18 mouse cellular contexts compared by ENCODE assay signal in genomic region chr5:142406401-142406800, GRCm38 (mm10). TPM values are rescaled to one million over a fixed set of nuclear protein-coding genes. Genes with fewer than 3 reads are reported as not detected.
DNase-seq lines count a peak whose midpoint lies in the region; ATAC-seq lines count a peak whose summit lies in the region.
"Had no signal": no experiment of that assay in that cellular context is flagged by ENCODE, and none has a peak within 500 bp of the region (broad histone marks: within the 10 kb centered on the region; RNA-seq: fewer than 3 reads in every experiment).

No protein-coding gene starts in this region.

- 69% methylated on average over 7 of the region's 7 CpGs for WGBS in kidney, embryonic 14.5 days
- 85% methylated on average over 7 of the region's 7 CpGs for WGBS in midbrain, embryonic 13.5 days
- WGBS in midbrain, embryonic 16.5 days = 90% methylated on average over 7 of the region's 7 CpGs

- no peak overlapping the region for H3K4me2 ChIP-seq in kidney, embryonic 14.5 days (replicated peaks; ENCODE audit: low read depth, low read length)
- H3K4me2 ChIP-seq in midbrain, embryonic 13.5 days (replicated peaks) = no peak overlapping the region
- no peak overlapping the region for H3K4me2 ChIP-seq in midbrain, embryonic 16.5 days (ENCODE audit: low read length)
- H3K4me2 ChIP-seq: forebrain, embryonic 13.5 days; heart, embryonic 12.5 days; hindbrain, embryonic 15.5 days had no signal

- peak; percentile 42 for DNase-seq in CD4-positive, CD25-positive, alpha-beta regulatory T cell, adult 2 months (ENCODE audit: low read depth, low spot score)
- no peak for DNase-seq in kidney, adult 9 months
- no peak for DNase-seq in left cerebral cortex, postnatal 14 days (ENCODE audit: low spot score in 2 of 2)
- DNase-seq: adrenal gland, adult 8-10 months; B cell, adult 2 months; cerebellum, adult 8-10 months; cerebellum, postnatal 25 days; forebrain, postnatal 0 days; gastrocnemius, postnatal 14 days; heart, adult 2 months; heart, postnatal 36 days had no signal

- H3K36me3 ChIP-seq in kidney, embryonic 14.5 days (ENCODE audit: control insufficient read depth, insufficient read depth, low read length) = peaks cover 9% of the 10 kb centered on the region; the same call in 1 of the 2 replicates
- peaks cover 10% of the 10 kb centered on the region; the same call in 1 of the 2 replicates for H3K36me3 ChIP-seq in midbrain, embryonic 13.5 days
- no peaks in the 10 kb centered on the region for H3K36me3 ChIP-seq in midbrain, embryonic 16.5 days (ENCODE audit: control insufficient read depth, insufficient read depth, low read length)
- H3K36me3 ChIP-seq: hindbrain, embryonic 15.5 days had no signal

- no peaks in the 10 kb centered on the region for H3K9me3 ChIP-seq in kidney, embryonic 14.5 days (ENCODE audit: control insufficient read depth, low read length)
- no peaks in the 10 kb centered on the region for H3K9me3 ChIP-seq in midbrain, embryonic 13.5 days
- no peaks in the 10 kb centered on the region for H3K9me3 ChIP-seq in midbrain, embryonic 16.5 days (replicated peaks; ENCODE audit: control insufficient read depth, low read length, poor library complexity, severe bottlenecking)
- H3K9me3 ChIP-seq: forebrain, embryonic 13.5 days; heart, embryonic 12.5 days; hindbrain, embryonic 15.5 days had no signal

- H3K4me1 ChIP-seq in kidney, embryonic 14.5 days (ENCODE audit: control insufficient read depth, insufficient read depth, low read length) = peaks cover 51% of the 10 kb centered on the region
- H3K4me1 ChIP-seq in midbrain, embryonic 13.5 days (replicated peaks) = peaks cover 76% of the 10 kb centered on the region
- peaks cover 44% of the 10 kb centered on the region for H3K4me1 ChIP-seq in midbrain, embryonic 16.5 days (ENCODE audit: control insufficient read depth, insufficient read depth, low read length)

- H3K27me3 ChIP-seq in kidney, embryonic 14.5 days (ENCODE audit: control insufficient read depth, insufficient read depth, low read length) = no peaks in the 10 kb centered on the region
- no peaks in the 10 kb centered on the region for H3K27me3 ChIP-seq in midbrain, embryonic 13.5 days
- H3K27me3 ChIP-seq in midbrain, embryonic 16.5 days (ENCODE audit: control insufficient read depth, insufficient read depth, low read depth, low read length) = no peaks in the 10 kb centered on the region
- H3K27me3 ChIP-seq: forebrain, embryonic 13.5 days; heart, embryonic 12.5 days; hindbrain, embryonic 15.5 days had no signal

- intact Hi-C loops in left cerebral cortex, postnatal 14 days (cut with DNase I) = no loop called here

- no peak for ATAC-seq in CD4-positive, CD25-positive, alpha-beta regulatory T cell, adult 4 months
- no peak for ATAC-seq in kidney, embryonic 14.5 days (ENCODE audit: low FRiP score, low TSS enrichment)
- ATAC-seq in midbrain, embryonic 13.5 days = no peak
- no peak for ATAC-seq in midbrain, embryonic 16.5 days
- ATAC-seq: forebrain, embryonic 13.5 days; forebrain, postnatal 0 days had no signal

- H3K9ac ChIP-seq in kidney, embryonic 14.5 days (ENCODE audit: low read depth, low read length) = 0 out of 2 replicates have a peak overlapping the region, but pooled peaks have one; percentile 2
- H3K9ac ChIP-seq in midbrain, embryonic 13.5 days (replicated peaks) = 0 out of 2 replicates have a peak overlapping the region, but pooled peaks have one; percentile 16
- H3K9ac ChIP-seq in midbrain, embryonic 16.5 days (ENCODE audit: low read depth, low read length) = no peak overlapping the region
- H3K9ac ChIP-seq: forebrain, embryonic 13.5 days; forebrain, postnatal 0 days; heart, embryonic 12.5 days; hindbrain, embryonic 15.5 days had no signal

- H3K4me3 ChIP-seq in kidney, embryonic 14.5 days (ENCODE audit: low read length) = no peak overlapping the region
- no peak overlapping the region for H3K4me3 ChIP-seq in midbrain, embryonic 13.5 days (replicated peaks)
- no peak overlapping the region for H3K4me3 ChIP-seq in midbrain, embryonic 16.5 days (ENCODE audit: low read depth, low read length)
- H3K4me3 ChIP-seq: forebrain, embryonic 13.5 days; heart, adult 2 months; heart, embryonic 12.5 days; hindbrain, embryonic 15.5 days had no signal

- no peak overlapping the region for H3K27ac ChIP-seq in kidney, embryonic 14.5 days (ENCODE audit: low read depth, low read length)
- H3K27ac ChIP-seq in midbrain, embryonic 13.5 days = no peak overlapping the region
- H3K27ac ChIP-seq in midbrain, embryonic 16.5 days (ENCODE audit: low read length) = no peak overlapping the region
- H3K27ac ChIP-seq: forebrain, embryonic 13.5 days; heart, adult 2 months; hindbrain, embryonic 15.5 days had no signal

RNA-seq across cellular contexts. Expression of gene Foxk1, which starts 5.1 kb away (rescaled TPM):
- polyA plus RNA-seq in CD4-positive, CD25-positive, alpha-beta regulatory T cell, adult 4 months (2017; shearing (Covaris generic)) = 10 to 100 TPM in 1 of 2 experiments, 1 to 10 TPM in 1; 8.2 to 13.2 TPM
- 4.4 and 6.5 TPM in 2 replicates for polyA plus RNA-seq in kidney, embryonic 14.5 days (2014; fragmentation: Nextera tagmentation; extraction: Ambion mirVana)
- polyA plus RNA-seq in midbrain, embryonic 13.5 days (2015; fragmentation: Nextera tagmentation; extraction: Ambion mirVana) = 4.8 and 5.1 TPM in 2 replicates
- polyA plus RNA-seq in midbrain, embryonic 16.5 days (2015; fragmentation: Nextera tagmentation; extraction: Ambion mirVana) = 6.0 and 6.7 TPM in 2 replicates
- 10 to 100 TPM; 40.6 to 43.4 TPM for total RNA-seq in left cerebral cortex, postnatal 14 days (2021)

RNA-seq across cellular contexts. Expression of gene Ap5z1, which starts 57.3 kb away (rescaled TPM):
- polyA plus RNA-seq in CD4-positive, CD25-positive, alpha-beta regulatory T cell, adult 4 months (2017; shearing (Covaris generic)) = 10 to 100 TPM; 19.5 to 28.9 TPM
- 7.2 and 10.1 TPM in 2 replicates for polyA plus RNA-seq in kidney, embryonic 14.5 days (2014; fragmentation: Nextera tagmentation; extraction: Ambion mirVana)
- polyA plus RNA-seq in midbrain, embryonic 13.5 days (2015; fragmentation: Nextera tagmentation; extraction: Ambion mirVana) = 14.3 and 14.8 TPM in 2 replicates
- 12.2 and 14.1 TPM in 2 replicates for polyA plus RNA-seq in midbrain, embryonic 16.5 days (2015; fragmentation: Nextera tagmentation; extraction: Ambion mirVana)
- total RNA-seq in left cerebral cortex, postnatal 14 days (2021) = 10 to 100 TPM; 18.6 to 21.0 TPM
